Mouse (Mus musculus): ENCODE results near the gene Rpp21.

- TF ChIP-seq CTCF (IDR thresholded peaks at IDR 0.05; ENCODE audit: control insufficient read depth, insufficient read depth, insufficient read length) (no peak), USF1 (IDR thresholded peaks at IDR 0.05; ENCODE audit: low read depth) (peak; percentile 44), FOSL1 (IDR thresholded peaks at IDR 0.05; ENCODE audit: insufficient read depth, low read length, poor library complexity, severe bottlenecking) (no peak), MAX (IDR thresholded peaks at IDR 0.05) (no peak), CEBPB (IDR thresholded peaks at IDR 0.05; ENCODE audit: low read depth) (no peak), MYOD1 (IDR thresholded peaks at IDR 0.05; ENCODE audit: control insufficient read depth, insufficient read length, low read depth) (no peak)
Observed at GRCm38 (mm10) chr17:36252250-36252876, 5.5 kb downstream of the Rpp21 start.

Measured in C2C12 (cell line).